Mouse (Mus musculus): Measurements from ENCODE around the gene Nmbr. TPM values are rescaled to one million over a fixed set of nuclear protein-coding genes. Genes with fewer than 3 reads are reported as not detected.
A peak's percentile ranks its signal among the peaks of the same experiment; 100 is the strongest.

The Nmbr gene
- total and polyA plus RNA-seq, 3 experiments: 0.25 to 0.36 (median 0.26) TPM

GRCm38 (mm10) chr10:14703239-14703638 lies 2.2 kb upstream of the Nmbr start:
- Histone ChIP-seq H3K9ac (ENCODE audit: insufficient read depth, low read depth) (no peak overlapping the region), H3K79me2 (replicated peaks; ENCODE audit: control insufficient read depth, extremely low read depth, insufficient read depth, poor library complexity, severe bottlenecking) (peaks cover 26% of the 10 kb centered on the region), H3K27me3 (replicated peaks) (no peaks in the 10 kb centered on the region), H3K36me3 (replicated peaks in 1 of 2; ENCODE audit: control insufficient read depth in 1 of 2, insufficient read depth in 1 of 2, low read length in 1 of 2) (peaks cover 0 to 14% of the 10 kb centered on the region in 2 experiments), H3K4me1 (ENCODE audit: control insufficient read depth in 1 of 2, insufficient read depth in 2 of 2) (peaks cover 0 to 13% of the 10 kb centered on the region in 2 experiments; a peak in 2 of 4 replicates), H3K9me3 (replicated peaks; ENCODE audit: low read length) (no peaks in the 10 kb centered on the region), H3K27ac (ENCODE audit: insufficient read depth, low read depth) (no peak overlapping the region), H3K4me3 (replicated peaks in 1 of 3; ENCODE audit: low read depth in 2 of 3, low read length in 2 of 3, poor library complexity in 1 of 3) (no peak overlapping the region), H3K4me2 (ENCODE audit: insufficient read depth, low read depth, poor library complexity, severe bottlenecking) (peak overlapping the region; percentile 36; the same call in 1 of the 2 replicates)
- in situ Hi-C loops (cut with MboI; ENCODE audit: low pct_ligation_motif_present, low pct_unique_long_range_greater_than_20kb, low sequenced_read_pairs): loop anchor here (10.0 kb wide), 1 partner anchor 278 kb away; no protein-coding TSS in a partner anchor
- DNase-seq (ENCODE audit: extremely low read depth): no peak
- TF ChIP-seq SIN3A (IDR thresholded peaks at IDR 0.05; ENCODE audit: low read length) (no peak), TCF12 (IDR thresholded peaks at IDR 0.05; ENCODE audit: low read depth, low read length) (no peak), GABPA (IDR thresholded peaks at IDR 0.05; ENCODE audit: insufficient replicate concordance, low read depth, low read length) (no peak), IRF4 (IDR thresholded peaks at IDR 0.05; ENCODE audit: low read depth, low read length) (no peak), BHLHE40 (IDR thresholded peaks at IDR 0.05; ENCODE audit: low read depth, low read length) (no peak), ZC3H11A (IDR thresholded peaks at IDR 0.05; ENCODE audit: low read depth, low read length) (no peak), ELF1 (IDR thresholded peaks at IDR 0.05; ENCODE audit: low read depth, low read length) (no peak), HCFC1 (IDR thresholded peaks at IDR 0.05; ENCODE audit: low read depth, low read length) (no peak)
- dilution Hi-C loops (cut with MboI; ENCODE audit: extremely low pct_ligation_motif_present, extremely low pct_unique_long_range_greater_than_20kb, low sequenced_read_pairs): no loop called here

GRCm38 (mm10) chr10:14703830-14704420 lies 1.5 kb upstream of the Nmbr start:
- Histone ChIP-seq H3K9me3 (replicated peaks; ENCODE audit: low read length) (no peaks in the 10 kb centered on the region), H3K9ac (ENCODE audit: insufficient read depth, low read depth) (peak overlapping the region; percentile 94; the same call in 1 of the 2 replicates), H3K27me3 (replicated peaks) (no peaks in the 10 kb centered on the region), H3K27ac (ENCODE audit: insufficient read depth, low read depth) (no peak overlapping the region), H3K4me3 (replicated peaks in 1 of 3; ENCODE audit: low read depth in 2 of 3, low read length in 2 of 3, poor library complexity in 1 of 3) (peak overlapping the region in 2 of 3 experiments; percentile 83 to 92), H3K4me1 (ENCODE audit: control insufficient read depth in 1 of 2, insufficient read depth in 2 of 2) (peaks cover 0 to 13% of the 10 kb centered on the region in 2 experiments; a peak in 2 of 4 replicates), H3K36me3 (replicated peaks in 1 of 2; ENCODE audit: control insufficient read depth in 1 of 2, insufficient read depth in 1 of 2, low read length in 1 of 2) (peaks cover 0 to 14% of the 10 kb centered on the region in 2 experiments), H3K4me2 (ENCODE audit: insufficient read depth, low read depth, poor library complexity, severe bottlenecking) (peak overlapping the region; percentile 98), H3K79me2 (replicated peaks; ENCODE audit: control insufficient read depth, extremely low read depth, insufficient read depth, poor library complexity, severe bottlenecking) (peaks cover 26% of the 10 kb centered on the region)
- no peak for DNase-seq (ENCODE audit: extremely low read depth)
- dilution Hi-C loops (cut with MboI; ENCODE audit: extremely low pct_ligation_motif_present, extremely low pct_unique_long_range_greater_than_20kb, low sequenced_read_pairs) (no loop called here), in situ Hi-C loops (cut with MboI; ENCODE audit: low pct_ligation_motif_present, low pct_unique_long_range_greater_than_20kb, low sequenced_read_pairs) (loop anchor here (10.0 kb wide), 1 partner anchor 279 kb away; no protein-coding TSS in a partner anchor)
- no peak for TF ChIP-seq IRF4 (IDR thresholded peaks at IDR 0.05; ENCODE audit: low read depth, low read length)
- no peak for TF ChIP-seq MAX (IDR thresholded peaks at IDR 0.05; ENCODE audit: low read length)
- no peak for TF ChIP-seq UBTF (IDR thresholded peaks at IDR 0.05; ENCODE audit: low read depth, low read length)
- no peak for TF ChIP-seq RAD21 (IDR thresholded peaks at IDR 0.05; ENCODE audit: low read depth, low read length)
- TF ChIP-seq KAT2A (IDR thresholded peaks at IDR 0.05; ENCODE audit: insufficient replicate concordance, low read length): no peak
- no peak for TF ChIP-seq MYC (IDR thresholded peaks at IDR 0.05; ENCODE audit: low read depth, low read length)
- TF ChIP-seq PAX5 (IDR thresholded peaks at IDR 0.05; ENCODE audit: low read length): no peak
- no peak for TF ChIP-seq CTCF (conservative IDR thresholded peaks at IDR 0.05 in 1 of 2, IDR thresholded peaks at IDR 0.05 in 1 of 2; ENCODE audit: low read depth in 2 of 2, low read length in 2 of 2)
- TF ChIP-seq E2F4 (IDR thresholded peaks at IDR 0.05; ENCODE audit: insufficient replicate concordance, low read depth, low read length): no peak
- no peak for TF ChIP-seq ZC3H11A (IDR thresholded peaks at IDR 0.05; ENCODE audit: low read depth, low read length)
- TF ChIP-seq SMC3 (IDR thresholded peaks at IDR 0.05; ENCODE audit: low read depth, low read length): no peak
- TF ChIP-seq ZMIZ1 (IDR thresholded peaks at IDR 0.05; ENCODE audit: low read depth, low read length): no peak
- no peak for TF ChIP-seq EP300 (IDR thresholded peaks at IDR 0.05; ENCODE audit: low read length)

Measured in CH12.LX (cell line).